Mouse (Mus musculus): ENCODE results near the gene Fbxo21.

Gene Fbxo21

DNA sequence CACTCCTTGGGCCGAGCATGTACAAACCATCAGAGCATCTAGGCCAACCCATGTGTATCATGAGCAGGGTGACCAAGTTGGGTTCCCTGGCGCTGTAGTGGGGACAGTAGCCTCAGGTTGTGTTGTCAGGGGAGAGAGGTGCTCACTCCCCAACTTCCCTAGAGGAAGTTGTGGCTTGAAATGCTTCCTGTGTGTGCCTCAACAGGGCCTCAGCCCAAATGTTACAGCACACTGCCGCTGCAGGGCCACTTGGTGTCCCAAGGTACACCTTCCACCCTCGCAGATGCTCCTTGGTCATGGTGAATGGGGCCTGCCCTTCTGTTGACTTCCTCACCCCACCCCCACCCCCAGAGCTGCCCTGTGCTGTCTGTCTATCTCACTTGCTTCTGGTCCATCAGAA lies 71.9 kb downstream of the Fbxo21 start:
- DNase-seq, result no peak

DNA sequence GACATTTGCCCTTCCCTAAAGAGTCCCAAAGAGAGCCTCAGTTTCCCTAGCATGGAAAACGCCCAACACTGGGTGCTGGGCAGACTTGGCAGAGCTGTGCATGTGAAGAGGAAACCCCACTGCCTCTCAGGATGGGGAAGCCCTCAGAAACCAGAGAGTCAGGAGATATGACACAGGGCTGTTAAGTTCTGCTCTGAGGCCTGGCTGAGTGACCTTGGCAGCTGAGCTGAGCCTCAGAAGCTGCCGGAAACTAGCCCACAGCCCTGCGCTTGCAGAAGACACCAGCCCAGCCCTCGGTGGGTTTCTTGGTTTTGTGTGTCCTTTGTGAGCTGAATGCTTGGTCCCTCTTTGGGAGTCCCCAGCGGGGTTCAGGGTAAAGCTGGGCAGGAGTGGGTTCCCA lies 72.4 kb downstream of the Fbxo21 start:
- DNase-seq, result no peak

DNA sequence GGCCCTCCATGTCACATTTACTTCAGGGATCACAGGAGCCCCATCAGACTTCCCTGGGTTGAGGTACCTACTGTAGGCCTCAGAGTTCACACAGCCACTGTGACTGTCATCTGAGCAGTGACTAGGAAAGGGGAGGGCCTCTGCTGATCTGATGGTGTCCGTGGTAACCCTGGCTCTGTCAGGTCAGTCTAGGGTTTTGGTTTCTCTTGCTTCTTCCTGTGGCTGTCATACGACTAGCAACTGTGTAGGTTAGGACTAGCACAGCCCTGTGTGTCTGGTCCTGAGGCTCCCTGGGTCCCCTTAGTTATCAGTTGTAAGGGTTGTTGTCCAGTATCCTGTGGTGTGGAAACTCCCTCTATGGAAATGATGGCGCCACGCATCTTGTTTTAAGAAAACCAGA lies 74.2 kb downstream of the Fbxo21 start:
- no peak for DNase-seq

DNA sequence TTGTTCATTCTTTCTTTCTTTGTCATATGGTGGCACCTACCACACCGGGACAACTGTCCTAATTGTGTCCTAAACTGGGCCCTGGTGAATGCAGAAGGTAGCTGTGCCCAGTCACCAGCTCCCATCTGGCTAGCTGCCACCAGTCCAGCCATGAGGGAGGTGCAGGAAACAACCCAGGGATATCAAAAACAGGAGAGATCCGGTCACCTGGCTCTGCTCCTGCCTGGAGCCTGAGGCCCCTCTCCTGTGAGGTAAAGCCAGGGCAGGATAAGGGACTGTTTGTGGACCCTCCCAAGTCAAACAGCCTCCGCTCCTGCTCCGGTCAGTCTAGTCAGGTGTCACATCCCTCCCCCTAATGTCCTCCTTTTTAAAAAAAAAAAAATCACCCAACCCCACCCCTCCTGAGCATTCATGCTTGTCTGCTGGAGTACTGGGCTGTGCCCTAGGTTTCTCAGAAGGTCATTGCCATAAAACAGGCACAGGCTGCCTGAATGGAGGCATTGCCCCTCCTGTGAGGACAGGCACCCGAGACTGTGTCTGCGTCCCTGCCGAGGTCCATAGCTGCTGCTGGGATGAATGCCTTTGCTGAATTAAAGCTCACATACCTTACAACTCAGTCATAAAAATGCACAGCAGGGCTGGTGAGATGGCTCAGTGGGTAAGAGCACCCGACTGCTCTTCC lies 75.6 kb downstream of the Fbxo21 start:
- DNase-seq, result no peak

DNA sequence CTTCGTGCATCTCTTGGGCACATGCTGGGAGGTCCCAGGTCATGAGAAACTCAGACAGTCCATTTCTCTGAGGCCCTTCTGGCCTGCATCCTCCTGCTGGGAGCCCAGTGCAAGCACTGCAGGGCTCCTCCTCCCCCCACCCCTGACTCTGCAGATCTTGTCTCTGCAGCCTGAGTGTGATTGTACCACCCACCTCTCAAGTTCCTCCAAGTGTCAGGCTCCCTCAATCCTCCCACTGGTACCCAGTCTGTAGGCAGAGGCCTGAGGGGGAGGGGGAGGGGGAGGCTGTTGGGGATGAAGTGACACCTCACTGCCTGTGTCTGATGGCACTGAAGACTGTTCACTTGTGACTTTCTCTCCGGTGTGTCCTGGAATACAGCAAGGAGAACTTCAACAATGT lies 76.7 kb downstream of the Fbxo21 start:
- no peak for DNase-seq

DNA sequence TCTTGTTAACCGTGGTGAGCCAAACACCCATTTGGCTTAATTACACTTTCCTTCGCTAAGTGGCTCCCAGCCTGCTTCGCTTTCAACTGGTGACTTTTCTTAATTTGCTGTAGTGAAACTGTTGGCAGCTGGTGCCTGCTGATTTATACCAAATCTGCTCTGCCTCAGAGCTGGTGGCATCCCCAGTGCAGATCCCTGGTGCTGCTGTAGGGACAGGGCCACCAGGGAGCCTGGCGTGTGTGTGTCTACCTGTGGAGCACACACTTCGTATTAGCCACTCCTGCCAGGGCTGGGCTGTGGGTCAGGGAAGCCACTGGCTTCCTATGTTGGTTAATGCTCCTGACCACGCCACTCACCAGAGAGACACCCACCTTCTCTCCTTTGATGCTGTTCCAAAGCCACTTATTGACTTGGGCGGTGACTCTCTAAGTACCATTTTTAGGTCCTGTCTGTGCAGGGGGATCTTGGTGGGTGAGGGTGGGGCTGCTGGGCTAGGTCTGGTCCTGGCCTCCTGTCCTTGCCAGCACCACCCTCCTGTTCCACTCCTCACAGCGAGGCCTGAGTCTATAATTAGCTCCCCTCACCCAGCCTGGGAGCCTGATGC lies 81.1 kb downstream of the Fbxo21 start:
- no peak for DNase-seq

DNA sequence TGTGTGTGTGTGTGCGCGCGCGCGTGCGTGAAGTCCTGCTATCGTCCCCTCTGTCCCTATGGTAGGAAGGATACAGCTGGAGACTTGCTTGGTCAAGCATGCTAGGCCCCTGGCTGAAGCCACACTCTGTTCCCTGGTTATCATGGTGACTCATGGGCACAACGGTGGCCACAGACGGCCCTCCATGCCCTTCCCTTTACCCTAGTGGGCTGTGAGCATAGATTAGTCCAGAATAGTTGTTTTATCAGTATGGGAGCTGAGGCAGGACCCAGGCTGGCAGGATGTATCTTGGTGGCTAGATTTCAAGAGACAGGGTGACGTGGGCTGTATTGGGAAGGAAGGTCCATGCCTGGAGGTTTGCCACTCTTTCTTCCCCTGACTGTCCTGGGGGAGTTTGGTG lies 82.3 kb downstream of the Fbxo21 start:
- no peak for DNase-seq

DNA sequence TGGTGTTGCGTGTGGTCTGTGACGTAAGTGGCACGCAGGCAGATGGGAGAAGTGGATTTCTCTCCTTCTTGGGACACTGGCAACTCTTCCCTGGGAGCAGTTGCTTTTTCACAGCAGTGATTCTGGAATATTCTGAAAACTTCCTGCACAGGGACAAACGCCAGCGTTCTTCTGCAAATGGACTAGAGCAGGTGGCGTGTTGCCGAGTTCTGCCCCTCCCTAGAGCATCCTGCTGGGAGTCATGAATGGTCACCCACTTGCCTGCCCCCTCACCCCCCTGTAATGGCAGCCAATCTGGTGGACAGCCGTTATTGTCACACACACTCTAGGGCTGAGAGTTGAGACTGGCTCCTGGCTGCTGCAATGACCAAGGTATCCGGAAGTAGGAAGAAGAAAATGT lies 83.1 kb downstream of the Fbxo21 start:
- no peak for DNase-seq

Measured in right cerebral cortex, postnatal 14 days (tissue).